Mouse (Mus musculus) thymus, adult 2 months (tissue): ENCODE measurements at regions not wholly inside any gene's neighbourhood (a gene's known extent, or its start where the extent isn't known, plus 50 kb on each side); places are given as distances from the start of the nearest gene placed in this dataset.

Source experiments
- DNase-seq: peaks from one replicate; pipeline ENCODE4 v3.0.0; 2021
- H3K27ac ChIP-seq: fragments of 200-500 bp; 2 replicates; pipeline ENCODE4 v1.5.1; 2012; ENCODE audit warnings: low read length, control low read depth; ENCODE audit not compliant: control insufficient read depth, insufficient read depth
- H3K27me3 ChIP-seq: fragments of 200-500 bp; 2 replicates; pipeline ENCODE4 v1.6.1; 2012; ENCODE audit warnings: mild to moderate bottlenecking, low read length, moderate library complexity, mixed read lengths; ENCODE audit not compliant: control insufficient read depth, insufficient read depth
- H3K36me3 ChIP-seq: fragments of 200-500 bp; 2 replicates; pipeline ENCODE4 v1.6.1; 2012; ENCODE audit warnings: mild to moderate bottlenecking, low read length, moderate library complexity; ENCODE audit not compliant: control insufficient read depth, insufficient read depth
- H3K4me1 ChIP-seq: fragments of 200-500 bp; replicated peaks from 2 replicates; pipeline ENCODE4 v1.6.1; 2012; ENCODE audit warnings: low read length; ENCODE audit not compliant: control insufficient read depth, insufficient read depth
- H3K4me3 ChIP-seq: fragments of 200-500 bp; 2 replicates; pipeline ENCODE4 v1.5.1; 2012; ENCODE audit warnings: mild to moderate bottlenecking, low read length, control low read depth, moderate library complexity; ENCODE audit not compliant: control insufficient read depth, insufficient read depth
- CTCF ChIP-seq: fragments of 200-500 bp; IDR thresholded peaks from 2 replicates; pipeline ENCODE4 v1.5.1; 2012; ENCODE audit warnings: mild to moderate bottlenecking, control low read depth, low read length, moderate library complexity, borderline replicate concordance; ENCODE audit not compliant: control insufficient read depth, poor library complexity, insufficient read depth; ENCODE audit errors: extremely low read depth
- POLR2A ChIP-seq: fragments of 200-500 bp; IDR thresholded peaks from 2 replicates; pipeline ENCODE4 v1.6.1; 2012; ENCODE audit warnings: mild to moderate bottlenecking, low read length, control low read depth, moderate library complexity; ENCODE audit not compliant: control insufficient read depth, poor library complexity, insufficient read depth; ENCODE audit errors: extremely low read depth
- WGBS: fragments of 180-500 bp; shearing (Covaris S2); methylation state at CpG from one replicate; pipeline ENCODE4 v1.1.7; 2018; 5-methylcytosine and 5-hydroxymethylcytosine counted together

DNA sequence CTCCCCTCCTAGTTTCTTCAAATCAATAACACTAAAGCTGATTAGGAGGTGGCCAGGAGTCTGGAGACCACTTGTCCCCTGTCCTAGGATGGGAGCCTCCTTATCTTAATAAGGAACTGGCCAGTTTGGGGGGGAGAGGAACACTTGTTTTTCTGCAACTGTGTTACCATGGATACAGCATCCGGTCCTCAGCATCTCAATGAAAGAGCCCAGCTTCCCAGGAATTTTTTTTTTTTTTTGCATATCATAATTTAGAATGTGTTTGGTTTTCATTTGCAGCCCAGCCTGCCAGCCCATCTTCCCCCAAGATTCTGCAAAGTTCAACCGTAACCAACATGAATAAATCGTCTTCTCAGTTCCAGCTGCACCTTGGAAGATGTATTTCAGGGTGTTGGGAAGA lies 93.6 kb downstream of the Tmem130 start:
- 78% methylated on average over 3 of the region's 3 CpGs for WGBS
- TF ChIP-seq CTCF (no peak), POLR2A (no peak)
- H3K36me3 ChIP-seq = no peaks in the 10 kb centered on the region
- H3K4me1 ChIP-seq = no peaks in the 10 kb centered on the region
- no peak overlapping the region for H3K4me3 ChIP-seq
- no peak for DNase-seq
- H3K27me3 ChIP-seq = no peaks in the 10 kb centered on the region
- H3K27ac ChIP-seq = no peak overlapping the region

DNA sequence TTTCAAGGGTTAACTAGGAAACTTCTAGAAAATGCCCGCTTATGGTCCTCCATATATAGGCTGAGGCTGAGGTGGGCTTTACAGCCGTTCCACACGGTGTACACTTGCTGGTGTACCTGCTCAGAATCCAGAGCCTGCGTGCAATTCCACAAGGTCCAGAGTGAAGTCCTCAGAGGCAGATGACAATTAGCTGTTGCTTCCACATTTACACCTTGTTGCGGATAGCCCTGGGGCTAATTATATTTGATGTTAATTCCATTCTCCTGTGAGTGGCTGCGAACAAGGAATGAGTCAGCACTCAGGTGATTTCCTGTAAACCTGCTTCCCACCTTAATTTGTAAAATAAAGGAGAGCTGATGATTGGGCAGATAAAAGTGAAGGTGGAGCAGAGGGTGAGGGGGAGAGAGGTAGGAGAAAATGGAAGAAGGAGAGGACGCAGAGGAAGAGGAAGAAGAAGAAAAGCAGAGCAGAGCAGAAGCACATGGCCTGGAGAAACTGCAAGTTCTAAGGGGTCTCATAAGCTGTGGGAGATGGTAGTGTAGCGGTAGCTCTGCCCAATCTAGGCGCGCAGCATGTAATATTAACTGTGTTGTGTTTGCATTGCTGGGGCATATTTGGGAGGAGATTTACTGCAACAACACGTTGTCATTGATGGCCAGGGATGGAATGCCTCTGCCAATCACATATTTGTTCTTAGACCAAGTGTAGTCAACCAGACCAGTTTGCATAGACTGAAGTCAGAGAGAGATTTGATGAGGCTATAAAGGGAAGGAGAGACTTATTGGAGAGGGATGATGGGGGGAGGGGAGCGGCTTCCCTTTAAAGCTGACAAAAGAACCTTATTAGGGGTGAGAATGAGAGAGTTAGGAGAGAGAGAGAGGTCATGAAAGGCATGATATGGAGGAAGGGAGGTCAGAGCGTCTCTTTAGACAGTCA lies 82.5 kb downstream of the Tmem130 start:
- DNase-seq = no peak
- no peak overlapping the region for H3K4me3 ChIP-seq
- H3K27me3 ChIP-seq = no peaks in the 10 kb centered on the region
- H3K36me3 ChIP-seq = no peaks in the 10 kb centered on the region
- no peaks in the 10 kb centered on the region for H3K4me1 ChIP-seq
- WGBS = 90% methylated on average over 13 of the region's 13 CpGs
- no peak overlapping the region for H3K27ac ChIP-seq
- TF ChIP-seq POLR2A (no peak), CTCF (no peak)

DNA sequence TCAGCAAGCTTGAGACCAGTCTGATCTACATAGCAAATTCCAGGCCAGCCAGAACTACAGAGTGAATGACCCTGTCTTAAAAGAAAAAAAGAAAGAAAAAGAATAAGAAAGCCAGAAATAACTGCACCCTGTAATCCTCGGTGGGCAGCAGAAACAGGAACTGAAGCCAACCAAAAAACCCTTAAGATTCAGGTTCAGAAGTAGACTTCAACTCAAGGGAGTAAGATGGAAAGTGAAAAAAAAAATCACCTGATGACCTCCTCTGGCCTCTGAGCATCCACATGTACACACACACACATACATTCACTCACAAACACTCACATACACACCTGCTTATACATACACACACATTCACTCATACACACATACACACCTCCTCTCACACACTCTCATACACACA lies 77.4 kb downstream of the Tmem130 start:
- WGBS = 11% methylated on average over 1 of the region's 1 CpGs
- TF ChIP-seq CTCF (no peak), POLR2A (no peak)

More for the DNA sequence above, 77.4 kb downstream of the Tmem130 start:
- Histone ChIP-seq H3K4me3 (no peak overlapping the region), H3K27me3 (no peaks in the 10 kb centered on the region), H3K36me3 (no peaks in the 10 kb centered on the region), H3K4me1 (no peaks in the 10 kb centered on the region), H3K27ac (no peak overlapping the region)
- no peak for DNase-seq
